Mouse (Mus musculus) testis, adult 2 months (tissue): ENCODE data around the gene Phxr2. TPM values are rescaled to one million over a fixed set of nuclear protein-coding genes. Genes with fewer than 3 reads are reported as not detected.

Source experiments
- H3K27ac ChIP-seq: fragments of 200-500 bp; 2 replicates; pipeline ENCODE4 v1.5.1; 2012; ENCODE audit warnings: low read depth, low read length; ENCODE audit not compliant: control insufficient read depth, insufficient read depth
- H3K27me3 ChIP-seq: fragments of 200-500 bp; 2 replicates; pipeline ENCODE4 v1.6.1; 2012; ENCODE audit warnings: mild to moderate bottlenecking, low read length, moderate library complexity; ENCODE audit not compliant: control insufficient read depth, insufficient read depth
- H3K36me3 ChIP-seq: fragments of 200-500 bp; 2 replicates; pipeline ENCODE4 v1.6.1; 2012; ENCODE audit warnings: mild to moderate bottlenecking, low read length; ENCODE audit not compliant: control insufficient read depth, insufficient read depth
- H3K4me1 ChIP-seq: fragments of 200-500 bp; 2 replicates; pipeline ENCODE4 v1.6.1; 2012; ENCODE audit warnings: low read length; ENCODE audit not compliant: control insufficient read depth, insufficient read depth
- H3K4me3 ChIP-seq: fragments of 200-500 bp; 2 replicates; pipeline ENCODE4 v1.5.1; 2012; ENCODE audit warnings: low read depth, mild to moderate bottlenecking, low read length, moderate library complexity, mixed read lengths; ENCODE audit not compliant: control insufficient read depth
- CTCF ChIP-seq: fragments of 200-500 bp; IDR thresholded peaks from 2 replicates; pipeline ENCODE4 v1.5.1; 2012; ENCODE audit warnings: low read depth, mild to moderate bottlenecking, inconsistent platforms, low read length, moderate library complexity; ENCODE audit not compliant: control insufficient read depth, insufficient read depth, insufficient replicate concordance
- POLR2A ChIP-seq: fragments of 200-500 bp; IDR thresholded peaks from 2 replicates; pipeline ENCODE4 v1.6.1; 2012; ENCODE audit warnings: low read depth, mild to moderate bottlenecking, inconsistent platforms, low read length, moderate library complexity; ENCODE audit not compliant: control insufficient read depth
- polyA plus RNA-seq: library from polyadenylated mRNA; depleted of rRNA; stranded (reverse); fragments of >200 nt; gene quantifications from 2 replicates; pipeline ENCODE4 v1.2.3, GENCODE M21; 2012; rRNA removed

The Phxr2 gene
- polyA plus RNA-seq, 1 experiment: not detected

- H3K27me3 ChIP-seq: no peaks in the 10 kb centered on the region
- H3K27ac ChIP-seq: peak overlapping the region; percentile 72
- no peaks in the 10 kb centered on the region for H3K4me1 ChIP-seq
- TF ChIP-seq CTCF: no peak
- no peak for TF ChIP-seq POLR2A
- H3K36me3 ChIP-seq: no peaks in the 10 kb centered on the region
- H3K4me3 ChIP-seq: no peak overlapping the region
These were observed 49.8 kb downstream of the Phxr2 start for GRCm38 (mm10) chr10:99076113-99076895.

Other genes with a start within 250 kb of the Phxr2 start
- 3.6 and 4.1 TPM in 2 replicates for gene Atp2b1, start 211.9 kb downstream of the Phxr2 start, polyA plus RNA-seq
- 73.4 and 78.4 TPM in 2 replicates for gene Poc1b, start 19.3 kb downstream of the Phxr2 start, polyA plus RNA-seq
- 0.61 and 0.67 TPM in 2 replicates for gene Galnt4, start 18.2 kb downstream of the Phxr2 start, polyA plus RNA-seq
- gene Dusp6, start 136.9 kb upstream of the Phxr2 start, polyA plus RNA-seq: 5.1 and 5.8 TPM in 2 replicates